Mouse (Mus musculus): ENCODE measurements around the gene Depdc1b. TPM values are rescaled to one million over a fixed set of nuclear protein-coding genes. Genes with fewer than 3 reads are reported as not detected.

The Depdc1b gene
- total RNA-seq, 2 experiments from 2014 or later: 0.48 to 0.89 TPM

DNA sequence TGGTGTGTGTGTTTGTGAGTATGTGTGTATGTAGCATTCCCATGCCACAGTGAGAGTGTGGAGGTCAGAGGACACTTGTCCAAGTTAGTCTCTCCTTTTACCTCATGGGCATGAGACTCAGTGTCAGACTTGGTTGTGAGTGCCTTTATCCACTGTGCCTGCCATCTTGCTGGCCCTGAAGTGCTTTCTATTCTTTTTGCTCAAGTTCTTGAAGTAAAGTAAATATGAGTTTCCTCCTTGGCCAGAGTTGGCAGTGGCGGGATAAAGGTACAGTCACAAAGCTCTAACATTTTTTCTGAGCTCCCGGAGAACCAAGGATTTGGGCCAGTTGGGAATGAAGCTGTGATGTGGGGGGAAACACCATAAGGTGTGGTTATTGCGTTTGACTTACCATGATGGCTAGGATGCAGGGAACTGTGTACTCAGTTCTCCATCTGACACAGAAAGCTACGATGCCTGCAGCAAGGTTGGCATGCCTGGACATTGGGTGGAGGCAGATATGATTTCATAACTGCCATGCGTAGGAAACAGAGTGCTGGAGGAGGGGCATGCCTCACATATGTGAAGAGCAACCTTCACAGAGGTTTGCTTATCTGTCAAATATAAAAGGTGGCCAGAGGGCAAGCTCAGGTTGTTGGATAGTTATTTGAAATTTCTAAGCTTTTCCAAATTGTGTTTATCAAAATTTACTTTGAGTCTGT, 54.3 kb downstream of the Depdc1b start:
- Histone ChIP-seq H3K4me3 (no peak overlapping the region), H3K27ac (no peak overlapping the region)
- DNase-seq (ENCODE audit: extremely low spot score in 1 of 2, low spot score in 2 of 2): no peak
- no peak for TF ChIP-seq CTCF (IDR thresholded peaks at IDR 0.05)
- intact Hi-C loops (cut with DNase I): no loop called here

DNA sequence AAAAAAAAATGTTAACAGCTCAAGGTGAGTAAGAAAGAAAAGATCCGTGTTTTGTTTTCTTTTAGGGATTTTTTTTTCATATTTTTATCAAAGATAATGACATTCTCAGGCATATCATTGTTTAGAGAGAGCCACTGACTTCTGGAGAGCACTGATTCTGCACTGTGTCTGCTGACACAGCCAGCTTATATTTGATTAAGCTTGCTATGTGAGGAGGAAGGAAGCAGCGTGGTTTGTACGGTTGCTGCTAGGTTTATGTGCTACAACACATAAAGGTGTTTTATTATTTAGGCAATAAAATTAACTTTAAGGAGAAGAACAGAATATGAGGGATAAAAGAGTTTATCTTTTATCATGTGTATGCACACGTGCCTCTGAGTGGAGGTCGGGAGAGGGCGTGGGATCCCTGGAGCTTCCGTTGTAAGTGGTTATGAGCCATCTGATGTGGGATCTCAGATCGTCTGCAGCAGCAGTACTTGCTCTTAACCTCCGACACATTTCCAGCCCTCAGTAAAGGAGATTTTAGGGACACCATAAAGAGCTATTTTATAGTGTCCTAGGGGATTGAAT, 55.3 kb downstream of the Depdc1b start:
- intact Hi-C loops (cut with DNase I): no loop called here
- no peak overlapping the region for H3K27ac ChIP-seq
- no peak for DNase-seq (ENCODE audit: extremely low spot score in 1 of 2, low spot score in 2 of 2)
- no peak for TF ChIP-seq CTCF (IDR thresholded peaks at IDR 0.05)
- H3K4me3 ChIP-seq: no peak overlapping the region

DNA sequence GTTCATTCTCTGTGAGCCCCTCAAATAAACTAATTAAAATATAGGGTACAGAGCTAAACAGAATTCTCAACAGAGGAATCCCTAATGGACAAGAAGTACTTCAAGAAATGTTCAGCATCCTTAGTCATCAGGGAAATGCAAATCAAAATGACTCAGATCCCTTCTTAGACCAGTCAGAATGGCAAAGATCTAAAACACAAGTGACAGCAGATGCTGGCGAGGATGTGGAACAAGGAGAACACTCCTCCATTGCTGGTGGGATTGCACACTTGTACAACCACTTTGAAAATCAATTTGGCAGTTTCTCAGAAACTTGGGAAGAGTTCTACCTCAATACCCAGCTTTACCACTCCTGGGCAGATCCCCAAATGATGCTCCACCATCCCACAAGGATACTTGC, 57.1 kb downstream of the Depdc1b start:
- no peak for TF ChIP-seq CTCF (IDR thresholded peaks at IDR 0.05)
- no peak for DNase-seq (ENCODE audit: extremely low spot score in 1 of 2, low spot score in 2 of 2)
- no peak overlapping the region for H3K4me3 ChIP-seq
- no peak overlapping the region for H3K27ac ChIP-seq
- intact Hi-C loops (cut with DNase I): no loop called here

DNA sequence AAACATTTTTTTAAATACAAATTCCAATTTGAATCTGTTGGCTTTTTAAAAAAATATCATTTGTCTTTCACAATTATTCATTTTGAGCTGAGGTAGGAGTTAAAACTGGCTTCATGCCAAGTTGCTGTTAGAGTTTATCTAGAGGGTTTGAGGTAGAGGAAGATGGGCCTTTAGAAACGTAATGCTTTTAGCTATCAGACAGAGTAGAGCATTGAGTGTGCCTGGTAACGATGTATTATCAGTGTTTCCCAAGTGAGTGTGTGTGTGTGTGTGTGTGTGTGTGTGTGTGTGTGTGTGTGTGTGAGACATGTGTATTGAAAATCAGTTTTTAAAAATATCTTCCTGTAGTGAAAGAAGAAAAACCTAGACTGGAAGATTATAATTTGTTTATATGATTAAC, 60.5 kb downstream of the Depdc1b start:
- no peak for TF ChIP-seq CTCF (IDR thresholded peaks at IDR 0.05)
- Histone ChIP-seq H3K27ac (no peak overlapping the region), H3K4me3 (no peak overlapping the region)
- no peak for DNase-seq (ENCODE audit: extremely low spot score in 1 of 2, low spot score in 2 of 2)
- intact Hi-C loops (cut with DNase I): no loop called here

DNA sequence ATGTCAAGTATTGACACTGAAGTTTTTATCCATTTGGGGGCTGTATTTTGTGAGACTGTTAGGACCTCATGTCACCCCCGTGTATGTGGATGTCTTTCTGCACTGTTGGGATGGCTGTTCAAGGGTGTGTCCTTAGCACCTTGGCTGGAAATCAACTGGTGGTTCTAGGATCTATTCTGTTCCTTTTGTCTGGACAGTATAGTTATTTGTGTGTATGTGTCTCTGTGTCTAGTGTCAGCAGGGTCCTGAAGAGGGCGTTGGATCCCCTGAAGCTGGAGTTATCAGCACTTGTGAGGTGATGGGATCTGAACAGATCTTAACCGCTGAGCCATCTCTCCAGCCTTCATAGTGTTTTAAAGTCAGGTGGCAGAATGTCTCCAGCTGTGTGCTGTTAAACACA, 65.0 kb downstream of the Depdc1b start:
- intact Hi-C loops (cut with DNase I): no loop called here
- H3K27ac ChIP-seq: no peak overlapping the region
- no peak overlapping the region for H3K4me3 ChIP-seq
- DNase-seq (ENCODE audit: extremely low spot score in 1 of 2, low spot score in 2 of 2): no peak
- no peak for TF ChIP-seq CTCF (IDR thresholded peaks at IDR 0.05)

DNA sequence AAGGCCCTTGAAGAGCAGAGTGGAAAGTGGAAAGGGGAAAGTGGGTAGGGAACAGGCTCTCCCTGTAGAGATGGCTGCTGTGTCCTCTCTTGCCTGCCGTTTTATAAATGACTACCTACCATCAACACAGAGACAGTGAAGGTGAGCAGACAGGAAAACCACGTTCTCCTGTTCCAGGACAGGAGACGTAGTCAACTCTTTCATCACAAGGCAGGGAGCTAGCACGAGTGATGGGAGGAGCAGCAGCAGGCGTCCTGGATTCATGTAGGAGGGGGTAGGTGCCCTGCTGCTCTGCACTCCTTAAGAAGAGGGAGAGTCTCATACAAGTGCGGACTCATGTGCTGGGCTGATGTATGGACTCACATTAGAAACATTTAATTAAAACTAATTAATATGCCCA, 66.9 kb downstream of the Depdc1b start:
- Histone ChIP-seq H3K27ac (no peak overlapping the region), H3K4me3 (no peak overlapping the region)
- intact Hi-C loops (cut with DNase I): no loop called here
- TF ChIP-seq CTCF (IDR thresholded peaks at IDR 0.05): no peak
- no peak for DNase-seq (ENCODE audit: extremely low spot score in 1 of 2, low spot score in 2 of 2)

DNA sequence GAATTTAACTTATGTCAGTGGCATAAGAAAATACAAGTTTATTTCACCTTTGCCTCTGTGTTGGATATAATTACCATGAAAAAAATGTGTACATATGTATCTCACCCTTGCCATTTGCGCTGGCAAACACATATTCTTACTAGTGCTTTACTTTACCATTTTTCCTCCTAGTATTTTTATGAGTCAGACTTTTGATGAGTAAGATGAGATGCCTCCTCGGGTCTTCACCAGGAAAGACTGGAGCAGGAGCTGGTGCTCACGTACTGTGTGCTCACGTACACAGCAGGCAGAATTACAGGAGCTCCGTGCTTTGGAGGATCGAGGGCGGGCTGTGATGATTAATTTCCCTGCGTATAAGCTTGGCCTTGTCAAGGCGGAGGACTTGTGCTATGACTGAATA, 69.9 kb downstream of the Depdc1b start:
- Histone ChIP-seq H3K4me3 (no peak overlapping the region), H3K27ac (no peak overlapping the region)
- TF ChIP-seq CTCF (IDR thresholded peaks at IDR 0.05): no peak
- peak in 1 of 2 experiments; percentile 15 for DNase-seq (ENCODE audit: extremely low spot score in 1 of 2, low spot score in 2 of 2)
- intact Hi-C loops (cut with DNase I): no loop called here

DNA sequence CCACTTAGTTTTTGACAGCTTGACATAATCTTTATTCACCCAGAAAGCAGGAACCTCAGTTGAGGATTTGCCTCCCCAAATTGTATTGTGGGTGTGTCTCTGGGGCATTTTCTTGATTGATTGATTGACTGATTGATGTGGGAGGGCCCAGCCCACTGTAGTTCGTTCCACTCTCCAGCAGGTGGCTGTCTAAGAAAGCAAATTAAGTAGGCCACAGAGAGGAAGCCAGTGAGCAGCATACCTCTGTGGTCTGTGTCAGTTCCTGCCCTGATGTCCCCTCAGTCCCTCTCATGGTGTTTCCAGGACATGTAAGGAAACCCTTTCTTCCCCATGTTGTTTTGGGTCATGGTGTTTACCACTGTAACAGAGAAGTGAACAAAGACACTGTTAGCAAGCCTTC, 74.4 kb downstream of the Depdc1b start:
- H3K27ac ChIP-seq: no peak overlapping the region
- intact Hi-C loops (cut with DNase I): no loop called here
- peak; percentile 30 to 46 for DNase-seq (ENCODE audit: extremely low spot score in 1 of 2, low spot score in 2 of 2)
- peak; percentile 75 for TF ChIP-seq CTCF (IDR thresholded peaks at IDR 0.05)
- no peak overlapping the region for H3K4me3 ChIP-seq

DNA sequence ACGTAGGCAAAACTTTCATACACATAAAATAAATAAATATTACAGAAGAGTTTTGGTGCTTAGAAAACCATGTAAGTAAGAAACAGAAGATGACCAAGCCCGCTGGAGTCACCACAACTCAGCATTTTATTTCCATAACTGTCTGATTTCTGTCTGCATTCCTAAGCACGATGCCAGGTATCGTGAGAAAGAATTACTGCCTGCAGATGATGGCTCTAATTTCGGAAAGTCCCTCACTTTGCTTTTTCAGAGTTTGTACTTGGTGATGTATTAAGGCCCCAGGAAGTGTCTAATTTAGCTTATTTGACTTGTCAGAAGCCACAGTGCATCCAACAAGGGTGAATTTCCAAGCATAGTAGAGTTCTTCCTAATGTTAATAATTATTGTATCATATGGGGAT, 87.1 kb downstream of the Depdc1b start:
- H3K4me3 ChIP-seq: no peak overlapping the region
- intact Hi-C loops (cut with DNase I): no loop called here
- TF ChIP-seq CTCF (IDR thresholded peaks at IDR 0.05): no peak
- no peak for DNase-seq (ENCODE audit: extremely low spot score in 1 of 2, low spot score in 2 of 2)
- H3K27ac ChIP-seq: no peak overlapping the region

DNA sequence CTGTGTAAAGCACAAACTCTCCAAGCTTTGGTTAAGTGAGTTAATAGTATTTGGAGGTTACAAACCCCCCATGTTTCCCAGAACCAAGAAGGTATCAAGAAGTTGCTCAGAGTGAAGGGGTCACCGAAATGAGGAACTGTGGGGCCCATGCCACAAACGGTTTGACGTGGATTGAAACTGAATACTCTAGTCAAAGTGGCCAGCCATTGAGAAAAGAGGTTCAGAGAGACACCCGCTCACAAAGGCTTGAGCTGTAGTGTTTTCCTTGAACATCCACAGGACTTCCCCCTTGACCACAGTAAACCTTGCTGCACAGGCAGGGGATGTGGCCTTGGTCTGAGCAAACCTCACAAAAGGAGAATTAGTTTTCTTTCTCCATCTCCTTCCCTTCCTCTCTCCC, 88.2 kb downstream of the Depdc1b start:
- no peak for DNase-seq (ENCODE audit: extremely low spot score in 1 of 2, low spot score in 2 of 2)
- intact Hi-C loops (cut with DNase I): no loop called here
- Histone ChIP-seq H3K4me3 (no peak overlapping the region), H3K27ac (no peak overlapping the region)
- no peak for TF ChIP-seq CTCF (IDR thresholded peaks at IDR 0.05)

DNA sequence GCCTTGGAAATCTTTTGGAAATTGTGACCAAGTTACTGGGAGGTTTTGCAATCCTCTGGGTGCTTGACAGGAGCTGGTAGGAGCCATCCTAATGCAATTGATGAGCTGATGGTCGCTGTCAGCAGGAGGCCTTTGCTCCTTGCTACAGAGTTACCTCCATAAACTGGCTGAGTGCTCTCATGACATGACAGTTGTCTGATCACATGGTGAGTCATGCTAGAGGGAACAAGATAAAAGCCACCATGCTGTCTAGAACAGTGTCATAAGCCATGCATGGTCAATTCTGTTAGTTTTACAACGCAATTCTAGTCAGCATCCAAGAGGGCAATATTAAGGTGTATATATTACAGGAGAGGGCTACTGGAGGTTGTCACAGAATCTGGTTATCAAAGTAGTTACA, 99.3 kb downstream of the Depdc1b start:
- Histone ChIP-seq H3K4me3 (no peak overlapping the region), H3K27ac (no peak overlapping the region)
- no peak for DNase-seq (ENCODE audit: extremely low spot score in 1 of 2, low spot score in 2 of 2)
- no peak for TF ChIP-seq CTCF (IDR thresholded peaks at IDR 0.05)
- intact Hi-C loops (cut with DNase I): no loop called here

DNA sequence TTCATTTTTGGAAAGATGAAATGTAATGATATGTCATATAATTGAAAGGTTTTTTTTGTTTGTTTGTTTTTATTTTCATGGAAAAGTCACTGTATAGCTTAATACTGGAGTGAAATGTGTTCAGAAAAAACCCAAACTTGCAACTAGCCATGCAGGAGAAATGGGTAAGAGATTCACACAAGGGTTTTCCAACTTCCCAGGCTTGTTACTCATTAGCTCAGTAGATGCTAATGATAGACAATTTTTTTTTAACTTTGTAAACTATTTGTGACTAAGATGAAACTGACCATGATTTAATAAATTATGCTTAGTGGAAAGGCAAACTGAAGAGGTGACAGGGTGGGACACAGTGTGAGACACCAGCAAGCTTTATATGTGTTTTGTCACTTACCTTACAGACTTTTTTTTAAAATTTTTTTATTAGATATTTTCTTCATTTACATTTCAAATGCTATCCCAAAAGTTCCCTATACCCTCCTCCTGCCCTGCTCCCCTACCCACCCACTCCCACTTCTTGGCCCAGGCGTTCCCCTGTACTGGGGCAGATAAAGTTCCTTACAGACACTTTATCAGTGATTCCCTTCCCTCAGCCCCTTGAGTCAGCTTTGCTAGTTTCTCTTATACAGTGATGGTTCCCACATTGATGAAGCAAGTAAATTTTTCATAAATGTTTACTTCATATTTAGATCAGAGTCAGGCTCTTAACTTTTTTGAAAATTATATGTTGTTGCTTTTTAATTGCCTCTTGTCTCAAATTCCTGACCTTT, 102.8 kb downstream of the Depdc1b start:
- no peak overlapping the region for H3K4me3 ChIP-seq
- DNase-seq (ENCODE audit: extremely low spot score in 1 of 2, low spot score in 2 of 2): no peak
- no peak overlapping the region for H3K27ac ChIP-seq
- intact Hi-C loops (cut with DNase I): no loop called here
- TF ChIP-seq CTCF (IDR thresholded peaks at IDR 0.05): no peak
